Mouse (Mus musculus) MEL (cell line): ENCODE results near the gene Rgs12. TPM values are rescaled to one million over a fixed set of nuclear protein-coding genes. Genes with fewer than 3 reads are reported as not detected.

Experiments
- DNase-seq: peaks from one replicate; pipeline ENCODE4 v3.0.0; 2011; ENCODE audit warnings: low read depth, low spot score
- H3K27ac ChIP-seq: 2 replicates; pipeline ENCODE4 v1.5.1; 2012; ENCODE audit warnings: low read depth, mild to moderate bottlenecking, control low read depth, low read length, moderate library complexity; ENCODE audit not compliant: control insufficient read depth
- H3K27me3 ChIP-seq, 2 experiments: fragments of 150-350 bp in 1 of 2; sonication (generic) in 1 of 2; 2 replicates each; pipeline ENCODE4 v1.6.1; 2012; ENCODE audit warnings: low read length in 2 of 2, mild to moderate bottlenecking in 2 of 2, improper control_type of control experiment in 1 of 2, moderate library complexity in 1 of 2; ENCODE audit not compliant: insufficient read depth in 2 of 2, control insufficient read depth in 1 of 2
- H3K36me3 ChIP-seq, 2 experiments: 2 replicates each; pipeline ENCODE4 v1.6.1; 2012 to 2014; ENCODE audit warnings: low read length in 2 of 2, improper control_type of control experiment in 1 of 2, inconsistent platforms in 1 of 2, mild to moderate bottlenecking in 1 of 2; ENCODE audit not compliant: insufficient read depth in 2 of 2, control insufficient read depth in 1 of 2
- H3K4me1 ChIP-seq, 2 experiments: fragments of 150-350 bp in 1 of 2; sonication (generic) in 1 of 2; 2 replicates each; pipeline ENCODE4 v1.6.1; 2012; ENCODE audit warnings: low read length in 2 of 2, improper control_type of control experiment in 1 of 2, mild to moderate bottlenecking in 1 of 2; ENCODE audit not compliant: insufficient read depth in 2 of 2, control insufficient read depth in 1 of 2
- H3K4me3 ChIP-seq, 2 experiments: fragments of 150-350 bp in 1 of 2; sonication (generic) in 1 of 2; 2 replicates each; pipeline ENCODE4 v1.5.1; 2012; ENCODE audit warnings: low read depth in 2 of 2, low read length in 2 of 2, mild to moderate bottlenecking in 2 of 2, moderate library complexity in 2 of 2, control low read depth in 1 of 2, improper control_type of control experiment in 1 of 2; ENCODE audit not compliant: control insufficient read depth in 1 of 2, insufficient read depth in 1 of 2
- H3K79me2 ChIP-seq: 2 replicates; pipeline ENCODE4 v1.6.1; 2012; ENCODE audit warnings: mild to moderate bottlenecking, low read length, moderate library complexity; ENCODE audit not compliant: control insufficient read depth, poor library complexity, insufficient read depth
- H3K9ac ChIP-seq: 2 replicates; pipeline ENCODE4 v1.6.1; 2012; ENCODE audit warnings: low read depth, mild to moderate bottlenecking, control low read depth, low read length, moderate library complexity; ENCODE audit not compliant: control insufficient read depth, poor library complexity, severe bottlenecking
- H3K9me3 ChIP-seq: fragments of 150-350 bp; sonication (generic); replicated peaks from 2 replicates; pipeline ENCODE4 v1.6.1; 2012; ENCODE audit warnings: mild to moderate bottlenecking, low read length, improper control_type of control experiment, moderate library complexity; ENCODE audit not compliant: insufficient read depth
- BHLHE40 ChIP-seq: IDR thresholded peaks from 2 replicates; pipeline ENCODE4 v1.6.1; 2012; ENCODE audit warnings: low read depth, mild to moderate bottlenecking, inconsistent platforms, low read length, improper control_type of control experiment, borderline replicate concordance
- CHD2 ChIP-seq: IDR thresholded peaks from 2 replicates; pipeline ENCODE4 v1.6.1; 2011; ENCODE audit warnings: low read length, improper control_type of control experiment
- CTCF ChIP-seq, 3 experiments: IDR thresholded peaks in 2 of 3; conservative IDR thresholded peaks in 1 of 3; 2 replicates each; pipeline ENCODE4 v1.5.1; 2011 to 2012; ENCODE audit warnings: low read length in 3 of 3, low read depth in 2 of 3, mild to moderate bottlenecking in 2 of 3, improper control_type of control experiment in 1 of 3, inconsistent platforms in 1 of 3, mixed read lengths in 1 of 3, moderate library complexity in 1 of 3; ENCODE audit not compliant: control insufficient read depth in 1 of 3, insufficient read depth in 1 of 3, poor library complexity in 1 of 3, severe bottlenecking in 1 of 3
- EP300 ChIP-seq, 2 experiments: IDR thresholded peaks; 2 replicates each; pipeline ENCODE4 v1.6.1; 2011; ENCODE audit warnings: improper control_type of control experiment in 2 of 2, low read length in 2 of 2, low read depth in 1 of 2, mild to moderate bottlenecking in 1 of 2
- GABPA ChIP-seq: IDR thresholded peaks from 2 replicates; pipeline ENCODE4 v1.6.1; 2012; ENCODE audit warnings: low read depth, mild to moderate bottlenecking, inconsistent platforms, low read length, improper control_type of control experiment, moderate library complexity
- GATA1 ChIP-seq: IDR thresholded peaks from 2 replicates; pipeline ENCODE4 v1.6.1; 2011; ENCODE audit warnings: low read depth, low read length, improper control_type of control experiment
- HCFC1 ChIP-seq: IDR thresholded peaks from 2 replicates; pipeline ENCODE4 v1.6.1; 2012; ENCODE audit warnings: low read depth, mild to moderate bottlenecking, inconsistent platforms, low read length, improper control_type of control experiment, moderate library complexity
- JUND ChIP-seq: IDR thresholded peaks from 2 replicates; pipeline ENCODE4 v1.6.1; 2011; ENCODE audit warnings: low read depth, mild to moderate bottlenecking, improper control_type of control experiment, low read length
- KAT2A ChIP-seq: conservative IDR thresholded peaks from 2 replicates; pipeline ENCODE4 v1.6.1; 2012; ENCODE audit warnings: low read depth, low read length, improper control_type of control experiment, inconsistent platforms
- MAFK ChIP-seq: IDR thresholded peaks from 2 replicates; pipeline ENCODE4 v1.6.1; 2011; ENCODE audit warnings: low read depth, mild to moderate bottlenecking, low read length, improper control_type of control experiment, borderline replicate concordance
- MAX ChIP-seq: IDR thresholded peaks from 2 replicates; pipeline ENCODE4 v1.6.1; 2011; ENCODE audit warnings: low read length, improper control_type of control experiment
- MEF2A ChIP-seq: IDR thresholded peaks from 2 replicates; pipeline ENCODE4 v1.6.1; 2014; ENCODE audit warnings: low read depth, mild to moderate bottlenecking, inconsistent platforms, low read length, improper control_type of control experiment; ENCODE audit not compliant: poor library complexity, insufficient replicate concordance, severe bottlenecking; ENCODE audit errors: extremely low read depth
- MXI1 ChIP-seq: IDR thresholded peaks from 2 replicates; pipeline ENCODE4 v1.6.1; 2011; ENCODE audit warnings: mild to moderate bottlenecking, low read depth, low read length, improper control_type of control experiment
- MYB ChIP-seq: IDR thresholded peaks from 2 replicates; pipeline ENCODE4 v1.6.1; 2011; ENCODE audit warnings: mild to moderate bottlenecking, low read depth, low read length, improper control_type of control experiment
- MYC ChIP-seq: IDR thresholded peaks from 2 replicates; pipeline ENCODE4 v1.6.1; 2011; ENCODE audit warnings: low read depth, mild to moderate bottlenecking, low read length, improper control_type of control experiment, moderate library complexity
- NRF1 ChIP-seq: IDR thresholded peaks from 2 replicates; pipeline ENCODE4 v1.6.1; 2014; ENCODE audit warnings: low read depth, mild to moderate bottlenecking, inconsistent platforms, low read length, improper control_type of control experiment, moderate library complexity; ENCODE audit not compliant: poor library complexity, insufficient read depth, severe bottlenecking
- POLR2AphosphoS2 ChIP-seq: IDR thresholded peaks from 2 replicates; pipeline ENCODE4 v1.6.1; 2011; ENCODE audit warnings: low read length, improper control_type of control experiment
- RCOR1 ChIP-seq: IDR thresholded peaks from 2 replicates; pipeline ENCODE4 v1.6.1; 2012; ENCODE audit warnings: low read depth, mild to moderate bottlenecking, inconsistent platforms, low read length, improper control_type of control experiment
- SIN3A ChIP-seq: IDR thresholded peaks from 2 replicates; pipeline ENCODE4 v1.6.1; 2012; ENCODE audit warnings: low read length, improper control_type of control experiment, inconsistent platforms
- SMC3 ChIP-seq: IDR thresholded peaks from 2 replicates; pipeline ENCODE4 v1.6.1; 2011; ENCODE audit warnings: low read depth, low read length, improper control_type of control experiment
- TAL1 ChIP-seq: IDR thresholded peaks from 2 replicates; pipeline ENCODE4 v1.6.1; 2012; ENCODE audit warnings: mild to moderate bottlenecking, inconsistent platforms, low read length, moderate library complexity, mixed read lengths
- ZC3H11A ChIP-seq: IDR thresholded peaks from 2 replicates; pipeline ENCODE4 v1.6.1; 2012; ENCODE audit warnings: low read depth, mild to moderate bottlenecking, inconsistent platforms, low read length, improper control_type of control experiment
- ZKSCAN1 ChIP-seq: IDR thresholded peaks from 2 replicates; pipeline ENCODE4 v1.6.1; 2012; ENCODE audit warnings: low read depth, mild to moderate bottlenecking, inconsistent platforms, low read length, improper control_type of control experiment, moderate library complexity
- ZNF384 ChIP-seq: IDR thresholded peaks from 2 replicates; pipeline ENCODE4 v1.6.1; 2012; ENCODE audit warnings: low read depth, mild to moderate bottlenecking, inconsistent platforms, low read length, improper control_type of control experiment
- polyA plus RNA-seq, 2 experiments: library from polyadenylated mRNA; stranded (reverse) in 1 of 2; unstranded in 1 of 2; fragments of >175 nt in 1 of 2; fragments of >200 nt in 1 of 2; gene quantifications; 2 replicates each; pipeline versions ENCODE4 v1.2.1 to v1.2.4; 2012; ENCODE audit warnings: low replicate concordance in 2 of 2, low read depth in 1 of 2; ENCODE audit not compliant: insufficient read length in 2 of 2, insufficient read depth in 1 of 2, missing spikeins in 1 of 2
- total RNA-seq: library from RNA; depleted of rRNA; stranded (reverse); fragments of 300-350 nt; gene quantifications from 2 replicates; pipeline ENCODE4 v1.2.3, GENCODE M21; 2012

The Rgs12 gene
- total and polyA plus RNA-seq, 3 experiments, result 11.9 to 15.4 TPM; not detected in 1

- Histone ChIP-seq H3K36me3 (no peaks in the 10 kb centered on the region), H3K4me3 (no peak overlapping the region), H3K27me3 (peaks cover 0 to 1% of the 10 kb centered on the region in 2 experiments; a peak in 2 of 4 replicates), H3K79me2 (no peaks in the 10 kb centered on the region), H3K4me1 (no peaks in the 10 kb centered on the region), H3K27ac (no peak overlapping the region), H3K9me3 (no peaks in the 10 kb centered on the region), H3K9ac (no peak overlapping the region)
- TF ChIP-seq MYB, result no peak
- no peak for TF ChIP-seq NRF1
- TF ChIP-seq EP300 (IDR thresholded peaks at IDR 0.05; ENCODE audit: low read depth in 1 of 2, low read length in 2 of 2), result no peak
- TF ChIP-seq KAT2A, result no peak
- TF ChIP-seq SIN3A, result no peak
- no peak for TF ChIP-seq ZKSCAN1
- TF ChIP-seq BHLHE40, result no peak
- no peak for TF ChIP-seq TAL1
- no peak for TF ChIP-seq ZNF384
- no peak for TF ChIP-seq ZC3H11A
- no peak for TF ChIP-seq MYC
- DNase-seq, result no peak
Observed at GRCm38 (mm10) chr5:35070314-35070713, 121.1 kb downstream of the Rgs12 start.

- Histone ChIP-seq H3K4me1 (no peaks in the 10 kb centered on the region), H3K27ac (no peak overlapping the region), H3K36me3 (no peaks in the 10 kb centered on the region), H3K9me3 (no peaks in the 10 kb centered on the region), H3K27me3 (peaks cover 0 to 1% of the 10 kb centered on the region in 2 experiments; a peak in 2 of 4 replicates), H3K79me2 (no peaks in the 10 kb centered on the region), H3K9ac (no peak overlapping the region), H3K4me3 (no peak overlapping the region)
- no peak for DNase-seq
- no peak for TF ChIP-seq POLR2AphosphoS2
- no peak for TF ChIP-seq GATA1
- TF ChIP-seq MAFK, result no peak
- no peak for TF ChIP-seq KAT2A
- no peak for TF ChIP-seq GABPA
- TF ChIP-seq MAX, result no peak
- TF ChIP-seq MYB, result no peak
- TF ChIP-seq NRF1, result no peak
- TF ChIP-seq RCOR1, result no peak
- no peak for TF ChIP-seq MEF2A
- TF ChIP-seq CTCF (IDR thresholded peaks at IDR 0.05 in 2 of 3, conservative IDR thresholded peaks at IDR 0.05 in 1 of 3; ENCODE audit: control insufficient read depth in 1 of 3, insufficient read depth in 1 of 3, low read depth in 2 of 3, low read length in 3 of 3, poor library complexity in 1 of 3, severe bottlenecking in 1 of 3), result no peak
- TF ChIP-seq SMC3, result no peak
- no peak for TF ChIP-seq SIN3A
- TF ChIP-seq CHD2, result no peak
- no peak for TF ChIP-seq TAL1
- no peak for TF ChIP-seq HCFC1
- no peak for TF ChIP-seq JUND
- no peak for TF ChIP-seq MXI1
- TF ChIP-seq ZKSCAN1, result no peak
Observed at GRCm38 (mm10) chr5:35070953-35071352, 121.7 kb downstream of the Rgs12 start.
